Mouse (Mus musculus) G1E (cell line): Measurements from ENCODE around the gene Btn1a1.

ENCODE experiments used
- CTCF ChIP-seq: IDR thresholded peaks from 2 replicates; pipeline ENCODE4 v1.5.1; 2012; ENCODE audit warnings: low read depth, low read length, inconsistent platforms, mixed read lengths
- TAL1 ChIP-seq: conservative IDR thresholded peaks from 2 replicates; pipeline ENCODE4 v1.6.1; 2012; ENCODE audit warnings: low read depth, low read length, inconsistent platforms, mixed read lengths

- no peak for TF ChIP-seq CTCF
- TF ChIP-seq TAL1: no peak
These were observed 38.1 kb upstream of the Btn1a1 start for GRCm38 (mm10) chr13:23503797-23504196.
